8 mouse cellular contexts compared by ENCODE assay signal in the genomic region with DNA sequence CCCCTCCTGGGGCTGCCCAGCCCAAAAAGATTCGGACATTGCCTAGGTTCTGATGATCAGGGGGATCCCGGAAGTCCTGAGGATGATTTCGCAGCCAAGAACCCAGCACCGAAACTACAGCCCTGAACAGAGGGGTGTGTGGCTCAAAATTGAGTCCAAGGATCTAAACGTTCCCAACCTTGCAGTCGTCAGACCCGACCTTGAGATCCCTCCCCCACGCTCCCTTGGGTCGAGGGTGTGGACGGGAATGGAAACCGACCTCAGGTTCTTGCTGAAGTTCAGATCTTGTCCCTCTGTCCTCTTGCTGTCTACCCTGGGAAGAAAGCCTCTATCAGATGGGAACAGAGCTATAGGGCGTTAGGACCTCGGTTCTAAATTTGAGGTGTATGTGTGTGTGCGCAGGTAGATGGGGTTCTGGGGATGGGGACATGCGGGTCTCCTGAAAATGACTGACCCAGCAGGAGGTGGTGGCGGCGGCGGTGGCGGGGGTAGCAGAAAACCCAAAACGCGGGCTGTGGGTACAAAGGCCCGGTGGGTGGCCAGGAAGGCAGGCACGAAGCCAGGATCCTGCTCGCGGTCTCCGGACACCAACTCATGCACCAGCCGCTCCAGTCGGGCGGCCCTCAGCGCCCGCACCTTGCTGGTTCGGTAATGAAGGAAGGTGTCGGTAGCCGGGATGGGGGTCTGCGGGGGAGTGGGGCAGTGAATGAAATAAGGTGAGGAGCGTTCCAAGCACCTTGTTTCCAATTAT. TPM values are rescaled to one million over a fixed set of nuclear protein-coding genes. Genes with fewer than 3 reads are reported as not detected.
DNase-seq lines count a peak whose midpoint lies in the region; ATAC-seq lines count a peak whose summit lies in the region.

No protein-coding gene starts in this region.

- peak overlapping the region; percentile 68 for H3K4me2 ChIP-seq in forebrain, embryonic 12.5 days

- no peak overlapping the region for H3K27ac ChIP-seq in forebrain, embryonic 12.5 days

- H3K36me3 ChIP-seq in forebrain, embryonic 12.5 days (replicated peaks), result no peaks in the 10 kb centered on the region

- H3K27me3 ChIP-seq in forebrain, embryonic 12.5 days, result peaks cover 87% of the 10 kb centered on the region

- peak; percentile 62 for DNase-seq in testis, postnatal 10 days (ENCODE audit: low spot score)
- DNase-seq in testis, postnatal 14 days (ENCODE audit: low spot score), result no peak
- DNase-seq in kidney, postnatal 25 days, result peak; percentile 28 to 52
- no peak for DNase-seq in natural killer cell, adult 2 months (ENCODE audit: low spot score in 2 of 2)
- no peak for DNase-seq in urinary bladder, postnatal 25 days (ENCODE audit: low spot score)
- DNase-seq in layer of hippocampus, adult 9-11 months, result no peak

- 8% methylated on average over 36 of the region's 36 CpGs for WGBS in forebrain, embryonic 12.5 days

- H3K4me1 ChIP-seq in forebrain, embryonic 12.5 days, result peaks cover 34% of the 10 kb centered on the region

- H3K9me3 ChIP-seq in forebrain, embryonic 12.5 days, result no peaks in the 10 kb centered on the region

- no peak for ATAC-seq in forebrain, embryonic 12.5 days (ENCODE audit: low FRiP score)
- no peak for ATAC-seq in erythroid progenitor cell, adult 5-6 weeks (replicated peaks; ENCODE audit: low FRiP score, poor library complexity, severe bottlenecking)

- H3K4me3 ChIP-seq in forebrain, embryonic 12.5 days (replicated peaks), result peak overlapping the region; percentile 42

- no peak overlapping the region for H3K9ac ChIP-seq in forebrain, embryonic 12.5 days

RNA-seq across cellular contexts. Expression of a gene that starts 1.5 kb away (rescaled TPM):
- polyA plus RNA-seq in forebrain, embryonic 12.5 days (2016; fragmentation: Nextera tagmentation; extraction: Ambion mirVana), result 2.1 and 3.4 TPM in 2 replicates
- total RNA-seq in erythroid progenitor cell, adult 5-6 weeks (2015; ENCODE audit: low replicate concordance), result not detected in 2 replicates
- total RNA-seq in erythroid progenitor cell, adult 5-6 weeks (2017; ENCODE audit: low replicate concordance), result not detected in 2 replicates

RNA-seq across cellular contexts. Expression of a gene that starts 14.7 kb away (rescaled TPM):
- polyA plus RNA-seq in forebrain, embryonic 12.5 days (2016; fragmentation: Nextera tagmentation; extraction: Ambion mirVana), result 5.0 and 5.3 TPM in 2 replicates
- not detected in 2 replicates for total RNA-seq in erythroid progenitor cell, adult 5-6 weeks (2015; ENCODE audit: low replicate concordance)
- not detected in 2 replicates for total RNA-seq in erythroid progenitor cell, adult 5-6 weeks (2017; ENCODE audit: low replicate concordance)

RNA-seq across cellular contexts. Expression of a gene that starts 14.8 kb away (rescaled TPM):
- polyA plus RNA-seq in forebrain, embryonic 12.5 days (2016; fragmentation: Nextera tagmentation; extraction: Ambion mirVana), result 88.5 and 95.0 TPM in 2 replicates
- 27.0 and 27.7 TPM in 2 replicates for total RNA-seq in erythroid progenitor cell, adult 5-6 weeks (2015; ENCODE audit: low replicate concordance)
- total RNA-seq in erythroid progenitor cell, adult 5-6 weeks (2017; ENCODE audit: low replicate concordance), result 41.6 and 62.9 TPM in 2 replicates

RNA-seq across cellular contexts. Expression of a gene that starts 24.5 kb away (rescaled TPM):
- 2.0 and 4.1 TPM in 2 replicates for polyA plus RNA-seq in forebrain, embryonic 12.5 days (2016; fragmentation: Nextera tagmentation; extraction: Ambion mirVana)
- total RNA-seq in erythroid progenitor cell, adult 5-6 weeks (2015; ENCODE audit: low replicate concordance), result 244 and 249 TPM in 2 replicates
- 188 and 199 TPM in 2 replicates for total RNA-seq in erythroid progenitor cell, adult 5-6 weeks (2017; ENCODE audit: low replicate concordance)

RNA-seq across cellular contexts. Expression of a gene that starts 32.2 kb away (rescaled TPM):
- polyA plus RNA-seq in forebrain, embryonic 12.5 days (2016; fragmentation: Nextera tagmentation; extraction: Ambion mirVana), result 7.4 and 9.5 TPM in 2 replicates
- total RNA-seq in erythroid progenitor cell, adult 5-6 weeks (2015; ENCODE audit: low replicate concordance), result 0.42 and 3.2 TPM in 2 replicates
- total RNA-seq in erythroid progenitor cell, adult 5-6 weeks (2017; ENCODE audit: low replicate concordance), result 0.51 TPM in 1 of 2 replicates, not detected in the other

Comparison
In these comparisons a context has a peak if more than half of its experiments do, and no peak if none do; other contexts are left out.
1. DNase-seq: peak in testis, postnatal 10 days (single experiment) and kidney, postnatal 25 days (2 of 2); none in testis, postnatal 14 days (single experiment), natural killer cell, adult 2 months (0 of 2), urinary bladder, postnatal 25 days (single experiment) and layer of hippocampus, adult 9-11 months (single experiment).